Mouse (Mus musculus): ENCODE measurements at regions not wholly inside any gene's neighbourhood (a gene's known extent, or its start where the extent isn't known, plus 50 kb on each side); places are given as distances from the start of the nearest gene placed in this dataset.

- no peak for DNase-seq (ENCODE audit: low read depth, low spot score)
Observed at GRCm38 (mm10) chrX:47330969-47331368, 561.8 kb downstream of the Smarca1 start.

- no peak for DNase-seq (ENCODE audit: low read depth, low spot score)
Observed at GRCm38 (mm10) chrX:47328817-47329216, 564.0 kb downstream of the Smarca1 start.

- DNase-seq (ENCODE audit: low read depth, low spot score) = peak; percentile 33
Observed at GRCm38 (mm10) chrX:47315810-47316209, 577.0 kb downstream of the Smarca1 start.

GRCm38 (mm10) chrX:47307140-47307539, 585.6 kb downstream of the Smarca1 start:
- no peak for DNase-seq (ENCODE audit: low read depth, low spot score)

GRCm38 (mm10) chrX:47303547-47303946, 589.2 kb downstream of the Smarca1 start:
- DNase-seq (ENCODE audit: low read depth, low spot score) = no peak

GRCm38 (mm10) chrX:47292548-47293147, 600.1 kb downstream of the Smarca1 start:
- DNase-seq (ENCODE audit: low read depth, low spot score) = peak; percentile 63
